Mouse (Mus musculus) adrenal gland, postnatal 25 days (tissue): Measurements from ENCODE around the gene Crtam. TPM values are rescaled to one million over a fixed set of nuclear protein-coding genes. Genes with fewer than 3 reads are reported as not detected.

Source experiments
- total RNA-seq: library from RNA; stranded (reverse); gene quantifications from 2 replicates; pipeline ENCODE4 v1.2.3, GENCODE M21; 2021

The Crtam gene
- total RNA-seq, 1 experiment from 2014 or later = 0.15 TPM

Other genes starting within 250 kb of the Crtam start
- gene Hspa8, start 203.6 kb downstream of the Crtam start, total RNA-seq = 1,395 and 2,721 TPM in 2 replicates
- not detected in 2 replicates for gene Bsx, start 130.5 kb downstream of the Crtam start, total RNA-seq
- 0.18 TPM in 1 of 2 replicates, not detected in the other for gene Jhy, start 40.5 kb downstream of the Crtam start, total RNA-seq
- 1.2 and 2.1 TPM in 2 replicates for gene Ubash3b, start 157.1 kb upstream of the Crtam start, total RNA-seq